Mouse (Mus musculus) Patski (cell line): Measurements from ENCODE around the gene Atg4b. TPM values are rescaled to one million over a fixed set of nuclear protein-coding genes. Genes with fewer than 3 reads are reported as not detected.
A peak's percentile ranks its signal among the peaks of the same experiment; 100 is the strongest.
"Not testable (repeated sequence)": the region's sequence is repeated elsewhere in the genome, so short reads cannot be mapped to it uniquely, and the experiment has no call there.

Experiments
- ATAC-seq: fragments of 100-300 bp; one replicate; pipeline ENCODE4 v1.8.0; 2021
- CTCF ChIA-PET: fragments of 350-600 bp; sonication (Branson Sonifier 250); formaldehyde crosslinking; loops from one replicate; lab custom pipeline; 2022; ENCODE audit warnings: inconsistent platforms; lab: Charles Lee
- POLR2A ChIA-PET: fragments of 350-600 bp; sonication (Branson Sonifier 250); formaldehyde crosslinking; loops from one replicate; lab custom pipeline; 2022; ENCODE audit warnings: antibody characterized with exemption, inconsistent platforms; lab: Charles Lee
- DNase-seq: peaks from one replicate; pipeline ENCODE4 v3.0.0-alpha.2; 2011; ENCODE audit warnings: low read depth, low spot score
- H3K27me3 ChIP-seq: fragments of 371-371 bp; one replicate; pipeline ENCODE4 v1.5.1; 2021
- CTCF ChIP-seq: fragments of 100-300 bp; IDR thresholded peaks from one replicate; pipeline ENCODE4 v1.5.1; 2021
- in situ Hi-C: fragments of 300-500 bp; cut with MboI; formaldehyde crosslinking; loops from 3 replicates; pipeline ENCODE4 v1.11.1; 2018; ENCODE audit warnings: low pct_unique_long_range_greater_than_20kb, mixed read lengths
- polyA plus RNA-seq: library from polyadenylated mRNA; unstranded; gene quantifications from one replicate; pipeline ENCODE4 v1.2.3, GENCODE M21; 2021

Gene Atg4b
- polyA plus RNA-seq, 1 experiment from 2014 or later = 74.5 TPM

- no peak for TF ChIP-seq CTCF
- H3K27me3 ChIP-seq = no peaks in the 10 kb centered on the region
- ChIA-PET CTCF (no interaction called here), POLR2A (interaction anchor here (1.0 kb wide), 1 partner anchor 47 kb away, joined by 4 read pairs; the partner anchor contains the start of gene Dtymk)
- in situ Hi-C loops = no loop called here
- peak; percentile 82 for ATAC-seq
- DNase-seq = peak; percentile 56
Observed at GRCm38 (mm10) chr1:93754573-93755290, 3.4 kb downstream of the Atg4b start, which contains the start of gene Thap4. Gene Thap4, minus strand, starts transcription at chr1:93754864.

- DNase-seq (no peak), ATAC-seq (no peak)
- CTCF ChIA-PET = no interaction called here
- TF ChIP-seq CTCF = no peak
- H3K27me3 ChIP-seq = no peaks in the 10 kb centered on the region
- in situ Hi-C loops = no loop called here
- POLR2A ChIA-PET = no interaction called here
Observed at GRCm38 (mm10) chr1:93755291-93755610, 4.0 kb downstream of the Atg4b start.

GRCm38 (mm10) chr1:93755618-93756017 lies 4.3 kb downstream of the Atg4b start:
- H3K27me3 ChIP-seq = no peaks in the 10 kb centered on the region
- no peak for ATAC-seq
- TF ChIP-seq CTCF = no peak
- CTCF ChIA-PET = no interaction called here
- DNase-seq = no peak
- POLR2A ChIA-PET = no interaction called here
- in situ Hi-C loops = no loop called here

GRCm38 (mm10) chr1:93756154-93756553 lies 4.9 kb downstream of the Atg4b start:
- no peak for DNase-seq
- H3K27me3 ChIP-seq = no peaks in the 10 kb centered on the region
- CTCF ChIA-PET = no interaction called here
- POLR2A ChIA-PET = no interaction called here
- no peak for ATAC-seq
- no peak for TF ChIP-seq CTCF
- in situ Hi-C loops = no loop called here

- CTCF ChIA-PET = interaction anchor here (1.1 to 1.3 kb wide), 3 partner anchors 9 to 13 kb away, joined by 3 to 6 read pairs (median 4); no protein-coding TSS in a partner anchor
- TF ChIP-seq CTCF = no peak
- in situ Hi-C loops = no loop called here
- no peaks in the 10 kb centered on the region for H3K27me3 ChIP-seq
- DNase-seq (no peak), ATAC-seq (no peak)
- POLR2A ChIA-PET = interaction anchor here (0.9 kb wide), 1 partner anchor 224 kb away, joined by 3 read pairs; no protein-coding TSS in a partner anchor
Observed at GRCm38 (mm10) chr1:93760076-93760475, 8.8 kb downstream of the Atg4b start.

- POLR2A ChIA-PET, ATAC-seq, in situ Hi-C loops, H3K27me3 ChIP-seq, DNase-seq: not testable (repeated sequence)
- CTCF ChIA-PET = interaction anchor here (1.2 kb wide), 1 partner anchor 12 kb away, joined by 3 read pairs; no protein-coding TSS in a partner anchor
Observed at GRCm38 (mm10) chr1:93763531-93763930, 12.2 kb downstream of the Atg4b start.

- no peaks in the 10 kb centered on the region for H3K27me3 ChIP-seq
- in situ Hi-C loops = no loop called here
- ChIA-PET POLR2A (no interaction called here), CTCF (interaction anchor here (1.0 kb wide), 1 partner anchor 13 kb away, joined by 3 read pairs; no protein-coding TSS in a partner anchor)
- no peak for DNase-seq
- no peak for ATAC-seq
- no peak for TF ChIP-seq CTCF
Observed at GRCm38 (mm10) chr1:93764871-93765591, 13.7 kb downstream of the Atg4b start.

- no peak for TF ChIP-seq CTCF
- CTCF ChIA-PET = interaction anchor here (0.9 to 1.4 kb wide), 2 partner anchors 11 to 36 kb away, joined by 3 to 6 read pairs; partner anchors contain the start of gene Ing5
- in situ Hi-C loops = no loop called here
- POLR2A ChIA-PET = no interaction called here
- DNase-seq = no peak
- no peak for ATAC-seq
- no peaks in the 10 kb centered on the region for H3K27me3 ChIP-seq
Observed at GRCm38 (mm10) chr1:93767600-93767999, 16.3 kb downstream of the Atg4b start.

GRCm38 (mm10) chr1:93769901-93770300 lies 18.6 kb downstream of the Atg4b start:
- ChIA-PET CTCF (interaction anchor here (1.9 kb wide), 1 partner anchor 10 kb away, joined by 6 read pairs; no protein-coding TSS in a partner anchor), POLR2A (no interaction called here)
- TF ChIP-seq CTCF = no peak
- ATAC-seq (no peak), DNase-seq (no peak)
- in situ Hi-C loops = no loop called here
- H3K27me3 ChIP-seq = no peaks in the 10 kb centered on the region

GRCm38 (mm10) chr1:93776686-93777085 lies 25.4 kb downstream of the Atg4b start:
- TF ChIP-seq CTCF = no peak
- ChIA-PET POLR2A (no interaction called here), CTCF (interaction anchor here (0.9 to 3.4 kb wide), 2 partner anchors 10 to 11 kb away, joined by 3 to 11 read pairs; no protein-coding TSS in a partner anchor)
- in situ Hi-C loops = no loop called here
- no peak for ATAC-seq
- no peaks in the 10 kb centered on the region for H3K27me3 ChIP-seq
- no peak for DNase-seq
